Mouse (Mus musculus): ENCODE data around the gene Trim14. TPM values are rescaled to one million over a fixed set of nuclear protein-coding genes. Genes with fewer than 3 reads are reported as not detected.

Gene Trim14
- polyA plus RNA-seq, 1 experiment from 2014 or later: 1.7 TPM

GRCm38 (mm10) chr4:46447461-46447860 is 88.5 kb downstream of the Trim14 start:
- WGBS: 62% methylated on average over 1 of the region's 1 CpGs
- no peak overlapping the region for H3K27ac ChIP-seq
- no peaks in the 10 kb centered on the region for H3K36me3 ChIP-seq
- peaks cover 19% of the 10 kb centered on the region for H3K4me1 ChIP-seq (replicated peaks)
- H3K27me3 ChIP-seq: no peaks in the 10 kb centered on the region
- H3K4me2 ChIP-seq: no peak overlapping the region
- no peak overlapping the region for H3K9ac ChIP-seq
- no peaks in the 10 kb centered on the region for H3K9me3 ChIP-seq (replicated peaks)
- no peak overlapping the region for H3K4me3 ChIP-seq
- ATAC-seq (replicated peaks; ENCODE audit: insufficient number of reproducible peaks, insufficient read depth, low FRiP score, low read depth): no peak

GRCm38 (mm10) chr4:46445237-46445945 is 90.5 kb downstream of the Trim14 start:
- no peaks in the 10 kb centered on the region for H3K36me3 ChIP-seq
- ATAC-seq (replicated peaks; ENCODE audit: insufficient number of reproducible peaks, insufficient read depth, low FRiP score, low read depth): no peak
- 43% methylated on average over 9 of the region's 9 CpGs for WGBS
- peaks cover 15% of the 10 kb centered on the region for H3K4me1 ChIP-seq (replicated peaks)
- H3K4me2 ChIP-seq: no peak overlapping the region
- H3K4me3 ChIP-seq: no peak overlapping the region
- no peak overlapping the region for H3K27ac ChIP-seq
- no peaks in the 10 kb centered on the region for H3K9me3 ChIP-seq (replicated peaks)
- no peaks in the 10 kb centered on the region for H3K27me3 ChIP-seq
- no peak overlapping the region for H3K9ac ChIP-seq

Other genes starting within 250 kb of the Trim14 start
- gene Foxe1, start 192.5 kb downstream of the Trim14 start, polyA plus RNA-seq (2015; fragmentation: Nextera tagmentation; extraction: Ambion mirVana): not detected in 2 replicates
- gene Trmo, start 146.7 kb downstream of the Trim14 start, polyA plus RNA-seq (2015; fragmentation: Nextera tagmentation; extraction: Ambion mirVana): 7.8 and 8.7 TPM in 2 replicates
- 1.1 and 3.5 TPM in 2 replicates for gene Hemgn, start 122.6 kb downstream of the Trim14 start, polyA plus RNA-seq (2015; fragmentation: Nextera tagmentation; extraction: Ambion mirVana)
- 140 and 162 TPM in 2 replicates for gene Anp32b, start 85.2 kb downstream of the Trim14 start, polyA plus RNA-seq (2015; fragmentation: Nextera tagmentation; extraction: Ambion mirVana)
- 48.0 and 63.1 TPM in 2 replicates for gene Nans, start 46.9 kb downstream of the Trim14 start, polyA plus RNA-seq (2015; fragmentation: Nextera tagmentation; extraction: Ambion mirVana)
- 0.87 and 6.5 TPM in 2 replicates for gene Coro2a, start 66.1 kb upstream of the Trim14 start, polyA plus RNA-seq (2015; fragmentation: Nextera tagmentation; extraction: Ambion mirVana)
- gene Tbc1d2, start 114.1 kb upstream of the Trim14 start, polyA plus RNA-seq (2015; fragmentation: Nextera tagmentation; extraction: Ambion mirVana): 0.55 and 1.1 TPM in 2 replicates